20 mouse cellular contexts compared by ENCODE assay signal in genomic region chr8:109104798-109105326, GRCm38 (mm10).
A peak's percentile ranks its signal among the peaks of the same experiment; 100 is the strongest.
DNase-seq lines count a peak whose midpoint lies in the region; ATAC-seq lines count a peak whose summit lies in the region.
"Had no signal": no experiment of that assay in that cellular context is flagged by ENCODE, and none has a peak within 500 bp of the region (broad histone marks: within the 10 kb centered on the region; RNA-seq: fewer than 3 reads in every experiment).

No protein-coding gene starts in this region.

- no peaks in the 10 kb centered on the region for H3K27me3 ChIP-seq in heart, embryonic 10.5 days (ENCODE audit: insufficient read depth, poor library complexity, severe bottlenecking)
- no peaks in the 10 kb centered on the region for H3K27me3 ChIP-seq in kidney, embryonic 16.5 days (ENCODE audit: insufficient read depth, low read length)
- H3K27me3 ChIP-seq in embryonic facial prominence, embryonic 14.5 days (replicated peaks; ENCODE audit: control insufficient read depth, insufficient read depth, low read length), result no peaks in the 10 kb centered on the region; the same call in 1 of the 2 replicates
- H3K27me3 ChIP-seq in heart, embryonic 16.5 days (ENCODE audit: control insufficient read depth, insufficient read depth, low read length), result no peaks in the 10 kb centered on the region
- H3K27me3 ChIP-seq: liver, embryonic 12.5 days; midbrain, embryonic 12.5 days had no signal

- no peaks in the 10 kb centered on the region for H3K9me3 ChIP-seq in heart, embryonic 10.5 days
- H3K9me3 ChIP-seq in kidney, embryonic 16.5 days (ENCODE audit: low read length), result no peaks in the 10 kb centered on the region
- H3K9me3 ChIP-seq in embryonic facial prominence, embryonic 14.5 days (ENCODE audit: control insufficient read depth, low read length), result no peaks in the 10 kb centered on the region
- H3K9me3 ChIP-seq in heart, embryonic 16.5 days (replicated peaks; ENCODE audit: control insufficient read depth, low read length), result no peaks in the 10 kb centered on the region
- H3K9me3 ChIP-seq: liver, embryonic 12.5 days; midbrain, embryonic 12.5 days had no signal

- DNase-seq in heart, embryonic 10.5 days (ENCODE audit: low spot score), result no peak
- DNase-seq in heart, postnatal 36 days, result no peak
- DNase-seq in kidney, postnatal 10 days, result no peak
- DNase-seq in embryonic facial prominence, embryonic 14.5 days (ENCODE audit: low spot score), result peak; percentile 10
- DNase-seq in left cerebral cortex, adult 9 months (ENCODE audit: low spot score in 2 of 2), result no peak
- DNase-seq: adrenal gland, adult 8-10 months; B cell, adult 2 months; cerebellum, adult 11 months; cerebellum, postnatal 25 days; gastrocnemius, postnatal 25 days; kidney, postnatal 14 days; retina, postnatal 1 day; thymus, postnatal 25 days had no signal

- H3K4me2 ChIP-seq in kidney, embryonic 16.5 days (replicated peaks; ENCODE audit: low read depth, low read length), result 0 out of 2 replicates have a peak overlapping the region, but pooled peaks have one; percentile 40
- peak overlapping the region; percentile 36; the same call in 1 of the 2 replicates for H3K4me2 ChIP-seq in embryonic facial prominence, embryonic 14.5 days (ENCODE audit: low read depth, low read length)
- H3K4me2 ChIP-seq in heart, embryonic 16.5 days (ENCODE audit: low read depth, low read length), result peak overlapping the region; percentile 70
- H3K4me2 ChIP-seq: liver, embryonic 12.5 days; midbrain, embryonic 12.5 days had no signal

- no peak overlapping the region for H3K9ac ChIP-seq in kidney, embryonic 16.5 days (replicated peaks; ENCODE audit: low read length)
- no peak overlapping the region for H3K9ac ChIP-seq in embryonic facial prominence, embryonic 14.5 days (ENCODE audit: low read depth, low read length)
- H3K9ac ChIP-seq in heart, embryonic 16.5 days (ENCODE audit: low read length), result no peak overlapping the region; the same call in 1 of the 2 replicates
- H3K9ac ChIP-seq: liver, embryonic 12.5 days; midbrain, embryonic 12.5 days had no signal

- intact Hi-C loops in heart, postnatal 36 days (cut with DNase I), result no loop called here

- no peak for ATAC-seq in kidney, embryonic 16.5 days (ENCODE audit: low FRiP score, low TSS enrichment)
- no peak for ATAC-seq in embryonic facial prominence, embryonic 14.5 days (ENCODE audit: low read depth)
- 0 out of 2 replicates have a peak, but pooled peaks have one; percentile 41 for ATAC-seq in heart, embryonic 16.5 days (replicated peaks; ENCODE audit: extremely low read depth, insufficient read depth, low FRiP score)
- no peak for ATAC-seq in megakaryocyte-erythroid progenitor cell, adult 5-6 weeks (replicated peaks; ENCODE audit: low FRiP score, low TSS enrichment, poor library complexity, severe bottlenecking)
- ATAC-seq: inflammation-experienced regulatory T-cells, adult 6 months; liver, embryonic 12.5 days had no signal

- peak overlapping the region; percentile 27; the same call in 1 of the 2 replicates for H3K4me3 ChIP-seq in heart, embryonic 10.5 days
- H3K4me3 ChIP-seq in kidney, embryonic 16.5 days (ENCODE audit: low read length), result no peak overlapping the region
- H3K4me3 ChIP-seq in embryonic facial prominence, embryonic 14.5 days (ENCODE audit: low read depth, low read length), result no peak overlapping the region
- peak overlapping the region; percentile 43 for H3K4me3 ChIP-seq in heart, embryonic 16.5 days (ENCODE audit: low read length)
- H3K4me3 ChIP-seq: liver, embryonic 12.5 days; midbrain, embryonic 12.5 days had no signal

- H3K36me3 ChIP-seq in heart, embryonic 10.5 days, result no peaks in the 10 kb centered on the region
- H3K36me3 ChIP-seq in kidney, embryonic 16.5 days (ENCODE audit: insufficient read depth, low read length), result no peaks in the 10 kb centered on the region
- no peaks in the 10 kb centered on the region for H3K36me3 ChIP-seq in embryonic facial prominence, embryonic 14.5 days (ENCODE audit: control insufficient read depth, insufficient read depth, low read length)
- H3K36me3 ChIP-seq in heart, embryonic 16.5 days (ENCODE audit: control insufficient read depth, insufficient read depth), result no peaks in the 10 kb centered on the region
- H3K36me3 ChIP-seq: liver, embryonic 12.5 days; midbrain, embryonic 12.5 days had no signal

- peak overlapping the region; percentile 67; the same call in 1 of the 2 replicates for H3K27ac ChIP-seq in heart, embryonic 10.5 days
- peak overlapping the region; percentile 32; the same call in 1 of the 2 replicates for H3K27ac ChIP-seq in kidney, embryonic 16.5 days (ENCODE audit: low read length)
- H3K27ac ChIP-seq in embryonic facial prominence, embryonic 14.5 days (replicated peaks; ENCODE audit: low read depth, low read length), result no peak overlapping the region; the same call in 1 of the 2 replicates
- H3K27ac ChIP-seq in heart, embryonic 16.5 days (ENCODE audit: low read length), result peak overlapping the region; percentile 49
- H3K27ac ChIP-seq: liver, embryonic 12.5 days; macrophage; midbrain, embryonic 12.5 days had no signal

- peaks cover 26% of the 10 kb centered on the region for H3K4me1 ChIP-seq in heart, embryonic 10.5 days
- H3K4me1 ChIP-seq in kidney, embryonic 16.5 days (ENCODE audit: insufficient read depth, low read length), result peaks cover 27% of the 10 kb centered on the region
- H3K4me1 ChIP-seq in embryonic facial prominence, embryonic 14.5 days (ENCODE audit: control insufficient read depth, insufficient read depth, low read length), result peaks cover 34% of the 10 kb centered on the region
- peaks cover 19% of the 10 kb centered on the region for H3K4me1 ChIP-seq in heart, embryonic 16.5 days (ENCODE audit: control insufficient read depth, insufficient read depth, low read length)
- H3K4me1 ChIP-seq: liver, embryonic 12.5 days had no signal

- WGBS in heart, embryonic 10.5 days, result 22% methylated on average over 6 of the region's 6 CpGs
- 45% methylated on average over 6 of the region's 6 CpGs for WGBS in kidney, embryonic 16.5 days
- WGBS in embryonic facial prominence, embryonic 14.5 days, result 35% methylated on average over 6 of the region's 6 CpGs
- whole genome bisulfite sequencing in heart, embryonic 16.5 days, result 21% methylated on average over 6 of the region's 6 CpGs

Comparison
In these comparisons a context has a peak if more than half of its experiments do, and no peak if none do; other contexts are left out.
1. H3K4me3 ChIP-seq: peak in heart, embryonic 10.5 days (single experiment) and heart, embryonic 16.5 days (single experiment); none in kidney, embryonic 16.5 days (single experiment) and embryonic facial prominence, embryonic 14.5 days (single experiment).
2. Peak in every context shown above with its lines, with median percentiles within 50 percentile points of each other: H3K4me2 ChIP-seq.